Mouse (Mus musculus): ENCODE data around the gene Mrps34.
A peak's percentile ranks its signal among the peaks of the same experiment; 100 is the strongest.
"Not testable (repeated sequence)": the region's sequence is repeated elsewhere in the genome, so short reads cannot be mapped to it uniquely, and the experiment has no call there.

Gene Mrps34

DNA sequence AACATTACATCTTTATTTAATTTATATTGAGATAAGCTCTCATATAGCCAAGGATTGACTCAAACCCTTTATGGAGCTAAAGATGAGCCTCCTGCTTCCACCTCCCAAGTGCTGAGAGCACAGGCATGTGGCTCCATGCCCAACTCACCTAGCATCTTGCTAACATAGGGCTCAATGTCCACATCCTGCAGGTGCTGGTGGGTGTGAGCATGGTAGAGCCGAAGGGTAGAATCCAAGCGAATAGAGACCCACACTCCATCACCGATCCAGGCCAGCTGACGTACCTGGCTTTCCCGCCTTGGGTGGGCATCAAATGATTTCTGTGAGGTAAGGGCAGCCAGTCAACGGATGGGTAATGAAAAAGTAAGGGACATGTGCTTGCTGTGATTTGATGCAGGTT, 5.1 kb downstream of the Mrps34 start:
- no peak for DNase-seq

DNA sequence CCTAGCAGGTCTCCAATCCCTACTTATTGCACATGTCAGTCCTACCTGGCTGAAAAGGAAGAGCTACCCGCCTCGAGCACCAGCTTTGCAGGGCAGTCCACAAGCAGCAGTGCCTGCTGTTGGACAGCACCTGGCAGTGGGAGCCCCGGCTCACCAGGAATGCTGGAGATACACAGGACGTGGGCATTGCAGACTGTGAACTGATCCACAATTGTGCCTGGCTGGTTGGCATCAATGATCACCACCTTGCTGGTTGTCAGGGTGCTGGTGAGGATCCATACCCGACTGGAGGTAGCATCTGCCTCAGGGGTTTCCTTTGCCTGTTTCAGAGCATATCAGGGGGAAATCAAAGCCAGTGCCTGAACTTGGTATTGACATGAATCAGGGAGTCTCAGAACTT, 7.2 kb downstream of the Mrps34 start:
- no peak for DNase-seq

DNA sequence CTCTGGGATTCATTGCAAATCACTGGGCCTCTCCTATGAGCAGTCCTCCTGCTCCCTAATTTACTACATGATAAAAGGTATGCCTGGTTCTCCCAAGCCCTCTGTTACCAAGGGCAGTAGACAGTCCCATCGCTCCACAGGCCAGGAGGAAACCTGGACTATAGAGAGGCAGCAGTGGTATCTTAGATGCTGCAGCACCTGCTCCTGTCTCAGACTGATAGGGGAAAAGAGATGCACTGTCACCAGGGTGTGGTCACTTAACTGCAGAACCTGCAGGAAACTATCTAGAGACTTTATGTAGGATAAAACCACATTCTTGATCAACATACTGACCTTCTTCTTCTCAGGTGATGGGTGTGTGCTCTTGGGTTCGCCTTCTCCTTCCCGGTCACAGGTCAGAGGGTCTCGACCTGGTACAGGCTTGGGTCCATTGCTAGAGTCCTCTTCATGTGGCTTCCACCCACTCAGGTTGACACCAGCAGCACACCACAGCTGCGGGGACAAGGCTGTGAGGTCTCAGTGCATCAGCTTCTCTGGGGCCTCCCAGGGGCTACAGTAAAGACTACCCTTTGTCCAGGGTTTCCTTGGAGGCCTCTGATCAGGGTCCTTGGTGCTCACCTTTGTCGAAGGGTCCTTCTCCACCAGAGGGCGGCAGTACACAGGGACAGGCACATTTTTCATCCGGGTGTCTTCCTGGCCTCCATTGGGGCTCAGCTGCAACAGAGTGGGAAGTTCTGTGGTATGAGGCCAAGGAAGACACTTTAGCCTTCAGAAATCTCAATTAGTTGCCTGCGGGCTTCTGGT, 8.0 kb downstream of the Mrps34 start:
- no peak for DNase-seq

DNA sequence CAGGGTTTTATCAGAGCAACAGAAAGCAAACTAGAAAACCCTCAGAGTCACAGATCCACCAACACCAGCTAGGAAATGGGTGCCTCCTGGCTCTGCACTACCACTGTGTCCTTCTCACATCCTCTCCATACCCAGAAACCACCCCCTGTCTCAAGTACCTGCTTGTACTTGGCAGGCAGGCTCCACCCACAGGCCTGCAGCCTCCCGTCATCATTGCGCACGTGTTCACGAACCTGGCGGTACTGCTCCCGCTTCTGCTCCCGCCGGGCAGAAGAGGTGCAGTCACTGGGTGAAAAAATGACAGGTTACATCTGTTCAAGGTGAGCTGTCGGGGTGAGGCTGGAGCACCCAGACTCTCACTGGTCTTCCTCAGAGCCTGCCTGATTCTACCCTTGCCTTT, 8.9 kb downstream of the Mrps34 start:
- no peak for DNase-seq

DNA sequence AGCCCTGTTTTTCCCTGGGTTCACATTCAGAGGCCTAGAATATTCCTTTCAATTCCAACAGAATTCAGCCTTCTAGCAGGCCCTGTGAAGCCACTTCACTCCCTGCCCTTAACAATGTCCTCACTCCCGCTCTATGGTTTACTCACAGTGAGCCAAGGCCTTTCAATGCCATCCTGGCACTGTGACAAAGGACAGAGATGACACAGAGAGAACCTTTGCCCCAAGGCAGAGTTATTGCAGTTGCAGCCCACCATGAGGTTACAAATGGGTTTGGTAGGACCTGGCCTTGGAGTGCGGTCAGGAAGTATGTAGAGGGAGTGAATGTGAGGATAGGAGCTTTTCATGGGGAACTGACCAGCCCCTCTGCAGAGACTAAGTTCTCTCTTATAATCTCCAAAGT, 12.7 kb downstream of the Mrps34 start:
- no peak for DNase-seq

DNA sequence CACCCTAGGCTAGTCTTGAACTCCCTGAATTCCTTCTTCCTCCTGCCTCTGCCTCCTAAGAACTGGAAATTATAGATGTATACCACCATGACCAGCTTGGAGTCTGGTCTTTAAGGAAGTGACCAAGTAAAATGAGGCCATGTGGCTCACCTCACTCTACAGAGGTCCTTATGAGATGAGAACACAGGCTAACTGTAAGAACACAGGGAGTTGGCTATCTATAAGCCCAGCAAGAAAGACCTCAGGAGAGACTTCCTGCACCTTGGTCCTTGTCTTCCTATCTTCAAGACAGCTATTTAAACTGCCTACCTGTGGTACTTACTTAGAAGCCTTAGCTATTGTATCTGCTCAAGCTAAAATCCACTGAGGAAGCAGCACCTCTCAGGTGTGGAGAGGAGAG, 19.1 kb downstream of the Mrps34 start:
- DNase-seq: no peak

DNA sequence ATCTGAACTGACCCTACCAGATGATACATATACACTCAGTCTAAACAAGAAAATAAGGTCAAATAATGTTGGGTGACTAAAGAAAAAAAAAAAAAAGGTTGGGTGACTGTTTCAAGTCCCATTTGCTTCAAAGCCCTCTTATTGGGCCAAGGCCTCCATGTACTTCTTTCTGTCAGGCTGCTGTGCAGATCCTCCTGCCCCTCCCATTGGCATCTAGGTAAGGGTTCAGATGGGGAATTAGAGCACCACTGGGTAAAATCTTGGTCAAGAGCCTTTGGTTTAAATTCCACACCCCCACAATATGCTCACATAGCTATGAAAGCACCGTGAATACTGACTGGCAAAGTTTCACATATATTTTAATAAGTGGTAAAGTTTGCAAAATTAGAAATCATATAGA, 28.3 kb downstream of the Mrps34 start:
- no peak for DNase-seq

DNA sequence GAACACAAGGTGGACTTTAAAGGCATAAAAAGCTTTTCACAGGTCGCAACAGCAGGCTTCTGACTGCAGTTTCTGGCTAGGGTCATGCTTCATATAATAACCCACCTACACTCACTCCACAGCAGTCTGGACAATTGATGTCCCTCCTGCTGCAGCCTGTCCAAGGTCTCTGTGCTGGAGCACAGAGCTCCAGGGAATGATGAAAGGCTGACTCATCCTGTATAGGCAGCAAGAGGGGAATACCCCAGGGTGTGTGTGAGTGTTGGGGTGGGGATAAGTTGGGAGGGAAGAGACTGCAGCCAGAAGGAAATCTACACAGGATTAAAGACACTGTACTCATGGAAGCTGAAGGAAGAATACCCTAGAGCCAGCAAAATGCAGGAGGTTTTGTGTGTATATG, 34.6 kb downstream of the Mrps34 start:
- DNase-seq: no peak

DNA sequence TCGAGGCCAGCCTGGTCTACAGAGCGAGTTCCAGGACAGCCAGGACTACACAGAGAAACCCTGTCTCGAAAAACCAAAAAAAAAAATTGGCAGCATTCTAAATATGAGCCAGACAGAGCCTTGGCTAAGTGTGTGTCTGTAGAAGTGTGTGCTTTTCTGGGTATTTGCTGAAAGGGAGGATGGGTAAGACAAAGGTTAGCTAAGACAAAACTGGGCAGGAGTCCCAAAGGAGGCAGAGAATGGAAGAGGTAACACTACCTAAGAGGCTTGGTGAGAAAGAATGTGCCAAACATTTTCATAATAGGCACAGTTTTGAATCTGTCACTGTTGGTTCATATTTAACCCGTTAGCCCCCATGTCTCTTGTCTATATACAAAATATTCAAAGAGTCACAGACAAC, 37.5 kb downstream of the Mrps34 start:
- DNase-seq: no peak

DNA sequence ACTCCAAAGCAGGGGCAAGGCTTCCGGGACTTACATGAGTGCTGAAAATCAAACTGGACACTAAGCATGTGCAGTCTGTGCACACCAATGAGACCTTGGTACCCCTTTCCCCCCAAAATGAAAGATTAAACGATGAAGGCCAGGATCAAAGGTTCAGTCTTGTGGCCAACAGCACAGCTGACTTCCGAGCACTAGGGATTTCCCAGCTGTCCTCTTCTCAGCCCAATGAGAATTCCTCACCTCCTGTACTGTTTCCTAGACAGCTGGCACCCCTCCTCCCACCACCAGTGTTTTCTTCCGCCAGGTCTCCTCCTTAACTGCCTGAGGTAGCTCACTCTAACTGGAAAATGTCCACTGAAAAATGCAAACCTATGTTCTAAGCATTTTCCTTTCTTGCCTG, 38.2 kb downstream of the Mrps34 start:
- no peak for DNase-seq

DNA sequence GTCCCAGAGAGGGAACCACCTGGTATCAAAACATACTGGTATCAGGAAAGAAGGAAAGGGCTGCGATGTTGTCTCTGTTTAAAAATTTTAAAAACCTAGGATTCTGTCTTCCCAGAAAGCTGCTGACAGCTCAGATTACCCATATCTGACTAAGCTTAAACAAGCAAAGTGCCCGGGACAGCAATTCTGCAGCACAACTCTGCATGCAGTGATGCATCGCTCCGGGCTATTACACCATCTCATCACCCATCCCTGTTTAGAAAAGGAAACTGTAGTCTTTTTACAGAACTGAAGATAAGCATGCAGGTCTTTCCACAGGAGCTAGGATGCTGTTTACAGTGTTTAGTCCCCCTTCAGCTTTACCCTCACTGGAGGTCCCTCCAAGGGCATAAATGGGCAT, 40.0 kb downstream of the Mrps34 start:
- no peak for DNase-seq

DNA sequence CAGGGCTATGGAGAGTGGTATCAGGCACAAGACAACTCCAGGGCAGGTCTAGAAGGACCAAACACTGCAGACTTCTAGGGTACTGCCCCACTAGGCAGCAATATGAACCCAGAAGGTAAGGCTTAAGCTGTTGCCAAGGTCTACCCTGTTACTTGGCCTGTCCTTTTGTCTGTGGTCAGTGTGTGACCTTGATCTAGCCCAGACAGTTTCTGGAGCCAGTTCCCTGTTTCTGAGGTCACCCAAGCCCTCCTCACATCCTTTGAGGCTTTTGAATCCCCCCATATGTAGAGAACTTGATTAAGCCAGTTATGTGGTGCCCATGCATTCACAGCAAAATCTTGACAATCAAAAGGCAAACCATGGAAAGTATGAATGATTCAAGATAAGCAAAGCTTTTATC, 40.8 kb downstream of the Mrps34 start:
- DNase-seq: no peak

DNA sequence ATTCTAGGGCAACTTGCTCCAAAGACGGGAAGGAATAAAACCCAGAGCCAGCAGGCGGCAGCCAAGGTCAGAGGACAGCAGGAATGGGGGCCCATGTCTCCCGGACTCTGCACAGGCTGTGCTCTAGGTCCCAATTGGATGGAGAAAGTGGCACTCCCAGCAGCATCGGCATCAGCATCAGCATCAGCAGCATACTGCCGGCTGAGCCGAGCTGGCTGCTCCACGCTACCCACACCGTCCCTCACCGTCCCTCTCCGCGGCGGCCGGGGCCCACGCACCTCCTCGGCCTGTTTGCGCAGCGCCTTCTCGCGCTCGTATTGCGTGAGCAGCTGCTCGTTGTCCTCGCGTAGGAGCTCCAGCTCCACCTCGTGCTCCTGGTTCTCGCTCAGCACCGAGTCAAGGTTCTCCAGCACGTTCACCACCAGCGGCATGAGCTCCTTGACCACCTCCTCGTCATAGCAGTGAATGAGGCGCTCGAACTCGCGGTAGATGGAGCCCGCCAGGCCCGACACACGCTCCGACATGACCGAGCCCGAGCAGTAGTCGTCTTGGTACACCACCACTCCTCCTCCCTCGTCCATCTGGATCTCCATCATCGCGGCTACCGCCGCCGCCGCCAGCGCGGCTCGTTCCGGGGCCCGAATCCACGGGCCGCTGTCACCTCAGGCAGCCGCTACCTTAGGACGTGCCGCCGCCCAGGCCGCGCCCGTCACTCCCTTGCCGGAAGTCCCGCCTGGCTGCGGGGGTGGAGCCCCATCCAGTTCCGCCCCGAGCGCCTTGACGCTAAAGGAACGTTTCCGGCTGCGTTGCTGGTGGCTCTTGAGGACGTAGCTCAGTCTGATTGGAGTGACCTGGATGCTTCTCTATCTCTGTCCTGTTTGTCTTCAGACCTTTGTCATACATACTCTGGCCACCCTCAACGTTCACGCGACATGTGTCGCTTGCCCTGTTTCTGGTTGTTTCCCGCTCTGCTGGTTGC, 41.6 kb downstream of the Mrps34 start, which contains the start of gene Mapk8ip3:
Mapk8ip3 (minus strand) TSS at position 719 of the 979 bp plus-strand sequence.
- DNase-seq: peak; percentile 94

DNA sequence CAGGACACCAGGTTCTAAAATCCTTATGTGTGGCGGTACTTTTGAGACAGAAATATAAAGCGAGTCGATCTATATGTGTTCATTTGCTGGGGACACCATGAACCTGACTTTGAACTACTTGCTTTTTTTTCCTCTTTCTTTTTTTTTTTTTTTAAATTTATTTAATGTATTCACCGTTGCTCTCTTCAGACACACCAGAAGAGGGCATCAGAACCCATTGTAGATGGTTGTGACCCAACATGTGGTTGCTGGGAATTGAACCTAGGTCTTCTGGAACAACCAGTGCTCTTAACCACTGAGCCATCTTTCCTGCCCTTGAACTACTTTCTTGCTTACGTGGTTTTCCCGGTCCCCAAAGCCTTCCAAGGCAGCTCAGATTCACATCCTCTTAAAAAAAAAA, 42.4 kb downstream of the Mrps34 start:
- DNase-seq: no peak

DNA sequence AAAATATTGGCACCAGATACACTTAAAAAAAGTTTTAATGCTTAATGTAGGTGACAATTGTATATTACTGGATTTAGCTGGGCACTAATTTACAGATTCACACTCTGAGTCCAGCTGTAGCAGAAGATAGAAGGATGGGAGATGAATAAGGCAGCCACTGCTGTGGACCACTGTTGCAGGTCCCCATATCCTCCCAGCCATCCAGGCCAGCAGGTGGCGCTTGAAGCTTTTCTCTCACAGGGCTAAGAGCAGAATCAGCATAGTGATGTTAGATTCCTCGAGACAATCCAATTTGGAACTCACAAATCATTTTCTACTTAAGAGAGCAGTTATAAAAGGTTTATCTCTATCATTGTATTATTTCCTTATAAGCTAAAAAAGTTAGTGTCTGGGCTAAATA, 47.5 kb downstream of the Mrps34 start:
- peak; percentile 27 for DNase-seq

DNA sequence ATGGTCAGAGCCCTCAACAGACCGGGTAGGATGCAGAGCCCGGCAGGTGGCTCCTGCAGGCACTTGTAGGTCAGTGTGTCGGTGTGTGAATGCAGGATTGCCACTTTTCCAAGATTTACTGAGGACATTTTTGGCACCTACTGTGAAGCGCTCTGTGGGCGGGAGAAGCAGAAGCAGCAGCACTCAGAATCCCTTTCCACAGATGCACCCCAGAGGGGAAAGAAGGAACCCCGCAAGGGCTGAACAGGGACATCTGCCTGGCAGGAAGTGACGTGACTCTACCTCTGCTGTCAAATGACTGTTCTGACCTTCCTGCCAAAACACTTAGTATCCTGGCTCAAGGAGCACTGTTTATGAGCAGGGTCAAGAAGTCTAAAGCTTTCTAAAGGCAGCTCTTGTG, 48.1 kb downstream of the Mrps34 start:
- no peak for DNase-seq

DNA sequence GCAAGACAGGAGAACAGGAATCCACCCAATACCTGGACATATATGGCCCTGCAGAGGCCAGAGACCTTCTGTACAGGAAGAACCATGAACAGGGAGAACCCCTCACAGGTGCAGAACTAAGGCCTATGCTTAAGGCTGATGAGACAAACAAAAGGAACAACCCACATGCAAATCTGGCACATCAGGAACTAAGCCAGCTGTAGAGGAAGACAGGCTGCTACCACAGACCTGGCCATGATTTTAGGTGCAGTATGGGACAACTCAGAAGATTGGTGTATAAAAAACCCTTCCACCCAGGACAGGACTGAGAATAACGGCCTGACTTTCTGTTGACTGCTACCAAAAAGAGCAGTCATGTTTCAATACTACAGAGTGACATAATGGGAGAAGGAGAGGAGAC, 48.7 kb downstream of the Mrps34 start:
- not testable (repeated sequence) for DNase-seq
